Mouse (Mus musculus): ENCODE results near the gene Extl1.
A peak's percentile ranks its signal among the peaks of the same experiment; 100 is the strongest.

DNA sequence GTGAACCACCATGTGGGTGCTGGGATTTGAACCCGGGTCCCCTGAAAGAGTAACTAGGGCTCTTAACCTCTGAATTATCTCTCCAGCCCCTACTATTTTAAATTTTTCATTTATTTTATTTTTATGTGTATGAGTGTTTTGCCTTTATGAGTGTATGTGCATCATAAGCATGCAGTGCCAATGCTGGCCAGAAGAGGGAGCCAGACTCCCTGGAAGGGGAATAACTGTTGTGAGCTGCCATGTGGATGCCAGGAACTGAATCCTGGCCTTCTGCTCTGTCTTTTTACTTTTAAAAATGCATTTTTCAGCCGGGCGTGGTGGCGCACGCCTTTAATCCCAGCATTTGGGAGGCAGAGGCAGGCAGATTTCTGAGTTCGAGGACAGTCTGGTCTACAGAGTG, 70.7 kb downstream of the Extl1 start:
- TF ChIP-seq CTCF (IDR thresholded peaks at IDR 0.05; ENCODE audit: low read depth) (peak; percentile 59), EP300 (IDR thresholded peaks at IDR 0.05; ENCODE audit: low read depth) (no peak)
